Mouse (Mus musculus) neural tube, embryonic 14.5 days (tissue): ENCODE data around the gene Pou3f3. TPM values are rescaled to one million over a fixed set of nuclear protein-coding genes. Genes with fewer than 3 reads are reported as not detected.
A peak's percentile ranks its signal among the peaks of the same experiment; 100 is the strongest.

Experiments
- ATAC-seq: fragments of 200-750 bp; cut with Nextera tagmentation; 2 replicates; pipeline ENCODE4 v1.8.0; 2017; ENCODE audit warnings: low read depth, mild to moderate bottlenecking, moderate TSS enrichment, moderate library complexity
- H3K27ac ChIP-seq: fragments of 300-500 bp; sonication (generic); 2 replicates; pipeline ENCODE4 v1.5.1; 2014; ENCODE audit warnings: low read depth, mild to moderate bottlenecking, control low read depth, low read length, moderate library complexity, mixed read lengths
- H3K27me3 ChIP-seq: fragments of 300-500 bp; sonication (generic); 2 replicates; pipeline ENCODE4 v1.6.1; 2014; ENCODE audit warnings: low read length; ENCODE audit not compliant: control insufficient read depth, insufficient read depth
- H3K36me3 ChIP-seq: fragments of 300-500 bp; sonication (generic); 2 replicates; pipeline ENCODE4 v1.6.1; 2014; ENCODE audit warnings: low read length, mixed read lengths; ENCODE audit not compliant: control insufficient read depth, insufficient read depth
- H3K4me1 ChIP-seq: fragments of 300-500 bp; sonication (generic); 2 replicates; pipeline ENCODE4 v1.6.1; 2014; ENCODE audit warnings: low read length; ENCODE audit not compliant: control insufficient read depth, insufficient read depth
- H3K4me2 ChIP-seq: fragments of 300-500 bp; sonication (generic); 2 replicates; pipeline ENCODE4 v1.6.1; 2014; ENCODE audit warnings: mild to moderate bottlenecking, low read depth, low read length, control low read depth
- H3K4me3 ChIP-seq: fragments of 300-500 bp; sonication (generic); 2 replicates; pipeline ENCODE4 v1.5.1; 2014; ENCODE audit warnings: low read depth, low read length, control low read depth, mixed read lengths
- H3K9ac ChIP-seq: fragments of 300-500 bp; sonication (generic); replicated peaks from 2 replicates; pipeline ENCODE4 v1.6.1; 2014; ENCODE audit warnings: low read depth, mild to moderate bottlenecking, control low read depth, low read length, mixed read lengths
- H3K9me3 ChIP-seq: fragments of 300-500 bp; sonication (generic); 2 replicates; pipeline ENCODE4 v1.6.1; 2016; ENCODE audit warnings: low read length; ENCODE audit not compliant: control insufficient read depth
- WGBS: fragments of 180-500 bp; shearing (Covaris S2); extraction: QIAGEN DNeasy Blood & Tissue Kit; methylation state at CpG from one replicate; pipeline ENCODE4 v1.1.7; 2014; 5-methylcytosine and 5-hydroxymethylcytosine counted together
- polyA plus RNA-seq: library from polyadenylated mRNA; unstranded; fragments of >200 nt; fragmentation: Nextera tagmentation; extraction: Ambion mirVana; gene quantifications from 2 replicates; pipeline ENCODE4 v1.2.1, GENCODE M21; 2014

Gene Pou3f3
- polyA plus RNA-seq, 1 experiment from 2014 or later: 10.4 TPM

DNA sequence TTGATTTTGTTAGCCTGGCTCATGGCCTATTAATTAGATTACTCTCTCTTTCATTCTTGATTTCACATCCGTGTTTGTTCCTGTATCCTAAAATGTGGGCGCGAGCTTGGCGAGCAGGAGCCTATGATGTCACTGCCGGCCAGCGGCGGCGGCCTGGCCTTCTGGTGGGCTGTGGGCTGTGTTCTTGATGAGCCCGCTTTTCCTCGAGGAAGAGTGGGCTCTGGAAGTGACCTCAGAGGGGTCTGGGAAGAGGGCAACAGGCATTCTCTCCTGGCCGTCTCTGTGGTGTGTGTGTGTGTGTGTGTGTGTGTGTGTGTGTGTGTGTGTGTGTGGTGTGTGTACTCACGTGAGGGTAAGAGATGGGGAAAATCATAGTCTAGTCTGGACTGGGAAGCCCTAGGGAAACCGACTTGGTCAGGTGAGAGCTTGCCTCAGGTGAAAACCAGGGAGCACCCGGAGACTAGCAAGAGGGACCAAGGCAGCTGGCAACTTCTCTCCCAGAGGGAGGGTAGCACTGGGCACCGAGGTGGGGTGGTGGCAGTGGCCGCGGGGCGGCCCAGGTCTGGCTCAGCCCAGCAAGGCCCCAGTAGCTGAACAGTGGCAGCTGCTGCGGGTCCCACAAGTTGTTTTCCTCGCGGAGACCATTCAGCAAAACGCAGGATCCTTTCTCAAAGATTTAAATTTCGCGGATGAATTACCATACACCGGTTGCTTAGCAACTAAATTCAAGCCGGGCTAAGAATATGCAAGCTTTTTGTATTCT, 8.5 kb downstream of the Pou3f3 start:
- no peaks in the 10 kb centered on the region for H3K27me3 ChIP-seq
- ATAC-seq: peak; percentile 81
- H3K4me3 ChIP-seq: peak overlapping the region; percentile 23
- no peaks in the 10 kb centered on the region for H3K9me3 ChIP-seq
- H3K9ac ChIP-seq: peak overlapping the region; percentile 37; the same call in 1 of the 2 replicates
- peak overlapping the region; percentile 39 for H3K4me2 ChIP-seq
- 3% methylated on average over 25 of the region's 26 CpGs for WGBS
- H3K27ac ChIP-seq: peak overlapping the region; percentile 52; the same call in 1 of the 2 replicates
- H3K36me3 ChIP-seq: no peaks in the 10 kb centered on the region
- peaks cover 17% of the 10 kb centered on the region for H3K4me1 ChIP-seq

GRCm38 (mm10) chr1:42704981-42705810, 9.6 kb downstream of the Pou3f3 start:
- Histone ChIP-seq H3K9me3 (no peaks in the 10 kb centered on the region), H3K4me1 (peaks cover 19% of the 10 kb centered on the region), H3K9ac (no peak overlapping the region), H3K36me3 (no peaks in the 10 kb centered on the region), H3K27ac (0 out of 2 replicates have a peak overlapping the region, but pooled peaks have one; percentile 2), H3K4me3 (no peak overlapping the region), H3K4me2 (peak overlapping the region; percentile 7; the same call in 1 of the 2 replicates), H3K27me3 (no peaks in the 10 kb centered on the region)
- 11% methylated on average over 17 of the region's 17 CpGs for WGBS
- ATAC-seq: no peak

- WGBS: 11% methylated on average over 8 of the region's 8 CpGs
- H3K4me1 ChIP-seq: peaks cover 17% of the 10 kb centered on the region
- no peak overlapping the region for H3K27ac ChIP-seq
- H3K27me3 ChIP-seq: no peaks in the 10 kb centered on the region
- no peaks in the 10 kb centered on the region for H3K9me3 ChIP-seq
- no peak overlapping the region for H3K9ac ChIP-seq
- H3K36me3 ChIP-seq: no peaks in the 10 kb centered on the region
- H3K4me3 ChIP-seq: no peak overlapping the region
- ATAC-seq: no peak
- peak overlapping the region; percentile 7; the same call in 1 of the 2 replicates for H3K4me2 ChIP-seq
Measured at GRCm38 (mm10) chr1:42705811-42706160, 10.2 kb downstream of the Pou3f3 start.

GRCm38 (mm10) chr1:42707196-42707595, 11.6 kb downstream of the Pou3f3 start:
- H3K27ac ChIP-seq: no peak overlapping the region
- no peak for ATAC-seq
- 8% methylated on average over 5 of the region's 5 CpGs for WGBS

GRCm38 (mm10) chr1:42707611-42708130, 12.1 kb downstream of the Pou3f3 start:
- Histone ChIP-seq H3K9ac (no peak overlapping the region), H3K4me2 (no peak overlapping the region)

More at GRCm38 (mm10) chr1:42707196-42707595, 11.6 kb downstream of the Pou3f3 start:
- Histone ChIP-seq H3K9ac (no peak overlapping the region), H3K9me3 (no peaks in the 10 kb centered on the region), H3K36me3 (no peaks in the 10 kb centered on the region), H3K4me1 (peaks cover 20% of the 10 kb centered on the region), H3K27me3 (no peaks in the 10 kb centered on the region), H3K4me2 (peak overlapping the region; percentile 18; the same call in 1 of the 2 replicates), H3K4me3 (no peak overlapping the region)

DNA sequence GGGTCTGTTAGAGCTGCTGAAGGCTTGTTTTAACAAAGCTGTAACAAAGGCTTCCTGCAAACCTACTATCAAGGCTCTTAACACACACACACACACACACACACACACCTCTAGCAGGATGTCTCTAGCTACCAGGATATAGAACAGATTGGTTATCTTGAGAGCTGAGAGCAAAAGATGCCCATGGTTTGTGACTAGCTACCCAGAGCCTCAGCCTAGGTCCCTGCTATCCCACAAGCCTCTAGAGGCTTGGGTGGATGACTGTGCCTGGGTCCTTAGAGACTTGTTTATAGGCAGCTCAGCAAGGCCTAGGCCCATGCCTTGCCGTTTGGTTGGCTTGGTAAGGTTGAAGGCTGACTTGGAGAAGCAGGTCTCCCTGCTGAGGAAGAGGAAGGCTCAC, 13.5 kb downstream of the Pou3f3 start:
- Histone ChIP-seq H3K27me3 (no peaks in the 10 kb centered on the region), H3K9ac (no peak overlapping the region), H3K27ac (no peak overlapping the region), H3K36me3 (no peaks in the 10 kb centered on the region), H3K4me3 (no peak overlapping the region), H3K4me2 (no peak overlapping the region), H3K4me1 (peaks cover 15% of the 10 kb centered on the region; the same call in 1 of the 2 replicates), H3K9me3 (no peaks in the 10 kb centered on the region)
- ATAC-seq: no peak
- WGBS: 21% methylated on average over 1 of the region's 1 CpGs

More at GRCm38 (mm10) chr1:42707611-42708130, 12.1 kb downstream of the Pou3f3 start:
- ATAC-seq: no peak
- no peaks in the 10 kb centered on the region for H3K36me3 ChIP-seq
- WGBS: 10% methylated on average over 4 of the region's 4 CpGs
- no peak overlapping the region for H3K27ac ChIP-seq
- H3K9me3 ChIP-seq: no peaks in the 10 kb centered on the region
- no peak overlapping the region for H3K4me3 ChIP-seq
- H3K27me3 ChIP-seq: no peaks in the 10 kb centered on the region
- H3K4me1 ChIP-seq: peaks cover 18% of the 10 kb centered on the region; the same call in 1 of the 2 replicates

DNA sequence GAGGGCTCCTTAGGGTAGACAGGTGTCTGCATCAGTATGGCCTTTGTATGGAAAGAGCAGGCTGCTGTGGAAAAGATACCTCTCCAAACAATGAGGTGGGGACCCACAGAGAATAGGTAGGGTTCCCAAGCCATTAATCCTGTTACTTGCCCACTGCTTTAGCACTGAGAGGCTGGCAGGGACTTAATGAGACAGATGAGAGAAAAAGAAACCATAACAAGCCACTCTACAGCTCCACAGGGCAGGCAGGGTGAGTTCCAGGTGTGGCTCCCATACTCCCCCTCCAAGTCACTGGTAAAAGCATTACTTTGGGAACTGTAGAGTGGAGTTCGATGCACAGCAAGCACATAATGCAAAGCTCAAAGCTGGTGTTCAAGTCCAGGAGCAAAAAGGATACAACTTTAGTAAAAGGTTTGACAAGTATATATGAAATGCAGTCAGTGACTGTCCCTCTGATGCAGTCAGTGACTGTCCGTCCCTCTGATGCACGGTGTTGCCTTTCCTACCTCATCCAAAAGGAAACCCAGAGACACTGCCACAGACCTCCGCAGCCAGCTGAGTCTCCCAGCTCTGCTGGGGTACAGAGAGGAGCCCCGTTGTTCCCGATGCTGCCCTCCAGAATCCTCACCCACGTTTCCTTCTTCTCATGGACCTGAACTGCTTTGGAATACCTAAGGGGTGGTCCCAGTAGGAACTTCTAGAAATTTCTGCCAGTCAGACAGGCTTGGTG, 14.0 kb downstream of the Pou3f3 start:
- WGBS: 15% methylated on average over 7 of the region's 7 CpGs
- ATAC-seq: no peak
- Histone ChIP-seq H3K4me1 (peaks cover 15% of the 10 kb centered on the region; the same call in 1 of the 2 replicates), H3K27me3 (no peaks in the 10 kb centered on the region), H3K36me3 (no peaks in the 10 kb centered on the region), H3K4me2 (peak overlapping the region; percentile 1; the same call in 1 of the 2 replicates), H3K9ac (no peak overlapping the region), H3K9me3 (no peaks in the 10 kb centered on the region), H3K4me3 (no peak overlapping the region), H3K27ac (no peak overlapping the region)

- WGBS: 18% methylated on average over 4 of the region's 4 CpGs
- ATAC-seq: no peak
- H3K36me3 ChIP-seq: no peaks in the 10 kb centered on the region
- no peak overlapping the region for H3K9ac ChIP-seq
- no peaks in the 10 kb centered on the region for H3K9me3 ChIP-seq
- H3K4me2 ChIP-seq: peak overlapping the region; percentile 65; the same call in 1 of the 2 replicates
- no peak overlapping the region for H3K4me3 ChIP-seq
- H3K27me3 ChIP-seq: no peaks in the 10 kb centered on the region
- H3K4me1 ChIP-seq: peaks cover 15% of the 10 kb centered on the region; the same call in 1 of the 2 replicates
- H3K27ac ChIP-seq: no peak overlapping the region
Measured at GRCm38 (mm10) chr1:42710234-42710633, 14.7 kb downstream of the Pou3f3 start.
